Mouse (Mus musculus) heart, postnatal 0 days (tissue): ENCODE measurements at regions not wholly inside any gene's neighbourhood (a gene's known extent, or its start where the extent isn't known, plus 50 kb on each side); places are given as distances from the start of the nearest gene placed in this dataset.

Source experiments
- ATAC-seq: fragments of 200-750 bp; cut with Nextera tagmentation; 2 replicates; pipeline ENCODE4 v1.8.0; 2017; ENCODE audit warnings: low read depth, moderate number of reproducible peaks, moderate library complexity; ENCODE audit not compliant: insufficient read depth
- DNase-seq: peaks from one replicate; pipeline ENCODE4 v3.0.0-alpha.2; 2016; ENCODE audit warnings: low spot score
- H3K27ac ChIP-seq: fragments of 300-500 bp; sonication (generic); 2 replicates; pipeline ENCODE4 v1.5.1; 2014; ENCODE audit warnings: low read depth, mild to moderate bottlenecking
- H3K27me3 ChIP-seq: fragments of 300-500 bp; sonication (generic); 2 replicates; pipeline ENCODE4 v1.6.1; 2014; ENCODE audit warnings: low read length, mixed read lengths; ENCODE audit not compliant: control insufficient read depth, insufficient read depth
- H3K36me3 ChIP-seq: fragments of 300-500 bp; sonication (generic); replicated peaks from 2 replicates; pipeline ENCODE4 v1.6.1; 2014; ENCODE audit warnings: low read length, mixed read lengths; ENCODE audit not compliant: control insufficient read depth, insufficient read depth
- H3K4me1 ChIP-seq: fragments of 300-500 bp; sonication (generic); 2 replicates; pipeline ENCODE4 v1.6.1; 2014; ENCODE audit warnings: antibody characterized with exemption; ENCODE audit not compliant: control insufficient read depth, insufficient read depth
- H3K4me2 ChIP-seq: fragments of 300-500 bp; sonication (generic); 2 replicates; pipeline ENCODE4 v1.6.1; 2014; ENCODE audit warnings: low read depth, mild to moderate bottlenecking, low read length, moderate library complexity
- H3K4me3 ChIP-seq: fragments of 300-500 bp; sonication (generic); 2 replicates; pipeline ENCODE4 v1.5.1; 2014; ENCODE audit warnings: low read depth, low read length
- H3K9ac ChIP-seq: fragments of 300-500 bp; sonication (generic); replicated peaks from 2 replicates; pipeline ENCODE4 v1.6.1; 2014; ENCODE audit warnings: low read depth, low read length, mixed read lengths
- H3K9me3 ChIP-seq: fragments of 300-500 bp; sonication (generic); replicated peaks from 2 replicates; pipeline ENCODE4 v1.6.1; 2016; ENCODE audit warnings: low read length; ENCODE audit not compliant: control insufficient read depth
- CTCF ChIP-seq: IDR thresholded peaks from 2 replicates; pipeline ENCODE4 v1.5.1; 2016; ENCODE audit warnings: antibody characterized with exemption, control low read depth, low read depth
- EP300 ChIP-seq: IDR thresholded peaks from 2 replicates; pipeline ENCODE4 v1.6.1; 2016; ENCODE audit warnings: antibody characterized with exemption, low read depth
- WGBS: fragments of 180-500 bp; shearing (Covaris S2); extraction: QIAGEN DNeasy Blood & Tissue Kit; methylation state at CpG from one replicate; pipeline ENCODE4 v1.1.7; 2014; 5-methylcytosine and 5-hydroxymethylcytosine counted together

GRCm38 (mm10) chr3:50981751-50982150 lies 242.5 kb upstream of the Noct start:
- DNase-seq: no peak
- no peak for ATAC-seq
- no peak overlapping the region for H3K9ac ChIP-seq
- H3K4me2 ChIP-seq: no peak overlapping the region
- H3K27ac ChIP-seq: no peak overlapping the region
- 92% methylated on average over 7 of the region's 7 CpGs for WGBS
- no peak for TF ChIP-seq CTCF
- TF ChIP-seq EP300: no peak
- no peaks in the 10 kb centered on the region for H3K9me3 ChIP-seq
- H3K27me3 ChIP-seq: no peaks in the 10 kb centered on the region
- no peak overlapping the region for H3K4me3 ChIP-seq
- no peaks in the 10 kb centered on the region for H3K36me3 ChIP-seq
- H3K4me1 ChIP-seq: no peaks in the 10 kb centered on the region

- Histone ChIP-seq H3K27me3 (no peaks in the 10 kb centered on the region), H3K4me2 (no peak overlapping the region), H3K4me1 (no peaks in the 10 kb centered on the region), H3K9ac (no peak overlapping the region), H3K9me3 (no peaks in the 10 kb centered on the region), H3K36me3 (no peaks in the 10 kb centered on the region), H3K27ac (no peak overlapping the region), H3K4me3 (no peak overlapping the region)
- TF ChIP-seq EP300 (no peak), CTCF (no peak)
- DNase-seq (no peak), ATAC-seq (no peak)
- 38% methylated on average over 9 of the region's 9 CpGs for WGBS
Measured at GRCm38 (mm10) chr3:50982649-50983048, 241.6 kb upstream of the Noct start.

- no peak overlapping the region for H3K27ac ChIP-seq
- ATAC-seq (no peak), DNase-seq (no peak)
- H3K4me3 ChIP-seq: no peak overlapping the region
- no peaks in the 10 kb centered on the region for H3K9me3 ChIP-seq
- WGBS: 47% methylated on average over 5 of the region's 5 CpGs
- no peaks in the 10 kb centered on the region for H3K27me3 ChIP-seq
- H3K9ac ChIP-seq: no peak overlapping the region
- TF ChIP-seq EP300: no peak
- no peak for TF ChIP-seq CTCF
- no peak overlapping the region for H3K4me2 ChIP-seq
- H3K4me1 ChIP-seq: no peaks in the 10 kb centered on the region
- H3K36me3 ChIP-seq: no peaks in the 10 kb centered on the region
Measured at GRCm38 (mm10) chr3:50983126-50983525, 241.1 kb upstream of the Noct start.

GRCm38 (mm10) chr3:50983962-50984765 lies 240.1 kb upstream of the Noct start:
- TF ChIP-seq EP300 (no peak), CTCF (no peak)
- Histone ChIP-seq H3K9me3 (no peaks in the 10 kb centered on the region), H3K9ac (no peak overlapping the region), H3K4me2 (no peak overlapping the region), H3K36me3 (no peaks in the 10 kb centered on the region), H3K27me3 (no peaks in the 10 kb centered on the region), H3K4me3 (no peak overlapping the region), H3K27ac (no peak overlapping the region), H3K4me1 (no peaks in the 10 kb centered on the region)
- DNase-seq: no peak
- no peak for ATAC-seq
- 64% methylated on average over 12 of the region's 12 CpGs for WGBS

GRCm38 (mm10) chr3:50987821-50988220 lies 236.4 kb upstream of the Noct start:
- Histone ChIP-seq H3K4me2 (no peak overlapping the region), H3K9me3 (no peaks in the 10 kb centered on the region), H3K27me3 (no peaks in the 10 kb centered on the region), H3K36me3 (no peaks in the 10 kb centered on the region), H3K4me1 (no peaks in the 10 kb centered on the region), H3K4me3 (no peak overlapping the region), H3K27ac (no peak overlapping the region), H3K9ac (no peak overlapping the region)
- ATAC-seq: no peak
- DNase-seq: no peak
- TF ChIP-seq EP300 (no peak), CTCF (no peak)
- 52% methylated on average over 12 of the region's 12 CpGs for WGBS

- H3K4me1 ChIP-seq: no peaks in the 10 kb centered on the region
- H3K36me3 ChIP-seq: no peaks in the 10 kb centered on the region
- no peak overlapping the region for H3K27ac ChIP-seq
- ATAC-seq: no peak
- H3K9ac ChIP-seq: no peak overlapping the region
- no peak overlapping the region for H3K4me3 ChIP-seq
- WGBS: 82% methylated on average over 11 of the region's 11 CpGs
- TF ChIP-seq EP300 (no peak), CTCF (no peak)
- DNase-seq: no peak
- no peaks in the 10 kb centered on the region for H3K9me3 ChIP-seq
- no peaks in the 10 kb centered on the region for H3K27me3 ChIP-seq
- H3K4me2 ChIP-seq: no peak overlapping the region
Measured at GRCm38 (mm10) chr3:50990810-50991209, 233.4 kb upstream of the Noct start.
